Mouse (Mus musculus): ENCODE measurements at regions not wholly inside any gene's neighbourhood (a gene's known extent, or its start where the extent isn't known, plus 50 kb on each side); places are given as distances from the start of the nearest gene placed in this dataset.
"Not testable (repeated sequence)": the region's sequence is repeated elsewhere in the genome, so short reads cannot be mapped to it uniquely, and the experiment has no call there.

GRCm38 (mm10) chr14:53033221-53033620 is 537.7 kb upstream of the Olfr1507 start:
- dilution Hi-C loops (cut with MboI; ENCODE audit: extremely low pct_ligation_motif_present, extremely low pct_unique_long_range_greater_than_20kb, low sequenced_read_pairs); H3K36me3 ChIP-seq (replicated peaks in 1 of 2; ENCODE audit: control insufficient read depth in 1 of 2, insufficient read depth in 1 of 2, low read length in 1 of 2): not testable (repeated sequence)

GRCm38 (mm10) chr14:53032498-53032897 is 536.9 kb upstream of the Olfr1507 start:
- in situ Hi-C loops (cut with MboI; ENCODE audit: low pct_ligation_motif_present, low pct_unique_long_range_greater_than_20kb, low sequenced_read_pairs); dilution Hi-C loops (cut with MboI; ENCODE audit: extremely low pct_ligation_motif_present, extremely low pct_unique_long_range_greater_than_20kb, low sequenced_read_pairs); DNase-seq (ENCODE audit: extremely low read depth); H3K36me3 ChIP-seq (replicated peaks in 1 of 2; ENCODE audit: control insufficient read depth in 1 of 2, insufficient read depth in 1 of 2, low read length in 1 of 2); H3K4me3 ChIP-seq (replicated peaks in 1 of 3; ENCODE audit: low read depth in 2 of 3, low read length in 2 of 3, poor library complexity in 1 of 3); H3K4me2 ChIP-seq (ENCODE audit: insufficient read depth, low read depth, poor library complexity, severe bottlenecking); H3K9me3 ChIP-seq (replicated peaks; ENCODE audit: low read length); H3K4me1 ChIP-seq (ENCODE audit: control insufficient read depth in 1 of 2, insufficient read depth in 2 of 2); H3K79me2 ChIP-seq (replicated peaks; ENCODE audit: control insufficient read depth, extremely low read depth, insufficient read depth, poor library complexity, severe bottlenecking); H3K27me3 ChIP-seq (replicated peaks); H3K9ac ChIP-seq (ENCODE audit: insufficient read depth, low read depth); H3K27ac ChIP-seq (ENCODE audit: insufficient read depth, low read depth): not testable (repeated sequence)

More at GRCm38 (mm10) chr14:53033221-53033620, 537.7 kb upstream of the Olfr1507 start:
- H3K4me3 ChIP-seq (replicated peaks in 1 of 3; ENCODE audit: low read depth in 2 of 3, low read length in 2 of 3, poor library complexity in 1 of 3); H3K79me2 ChIP-seq (replicated peaks; ENCODE audit: control insufficient read depth, extremely low read depth, insufficient read depth, poor library complexity, severe bottlenecking); H3K4me1 ChIP-seq (ENCODE audit: control insufficient read depth in 1 of 2, insufficient read depth in 2 of 2); H3K27me3 ChIP-seq (replicated peaks); H3K4me2 ChIP-seq (ENCODE audit: insufficient read depth, low read depth, poor library complexity, severe bottlenecking); DNase-seq (ENCODE audit: extremely low read depth); H3K9ac ChIP-seq (ENCODE audit: insufficient read depth, low read depth); in situ Hi-C loops (cut with MboI; ENCODE audit: low pct_ligation_motif_present, low pct_unique_long_range_greater_than_20kb, low sequenced_read_pairs); H3K9me3 ChIP-seq (replicated peaks; ENCODE audit: low read length); H3K27ac ChIP-seq (ENCODE audit: insufficient read depth, low read depth): not testable (repeated sequence)

GRCm38 (mm10) chr14:53030227-53030626 is 534.7 kb upstream of the Olfr1507 start:
- H3K4me1 ChIP-seq (ENCODE audit: control insufficient read depth in 1 of 2, insufficient read depth in 2 of 2); DNase-seq (ENCODE audit: extremely low read depth); in situ Hi-C loops (cut with MboI; ENCODE audit: low pct_ligation_motif_present, low pct_unique_long_range_greater_than_20kb, low sequenced_read_pairs); H3K27me3 ChIP-seq (replicated peaks); dilution Hi-C loops (cut with MboI; ENCODE audit: extremely low pct_ligation_motif_present, extremely low pct_unique_long_range_greater_than_20kb, low sequenced_read_pairs); H3K9ac ChIP-seq (ENCODE audit: insufficient read depth, low read depth); H3K4me2 ChIP-seq (ENCODE audit: insufficient read depth, low read depth, poor library complexity, severe bottlenecking); H3K79me2 ChIP-seq (replicated peaks; ENCODE audit: control insufficient read depth, extremely low read depth, insufficient read depth, poor library complexity, severe bottlenecking); H3K27ac ChIP-seq (ENCODE audit: insufficient read depth, low read depth); H3K4me3 ChIP-seq (replicated peaks in 1 of 3; ENCODE audit: low read depth in 2 of 3, low read length in 2 of 3, poor library complexity in 1 of 3); H3K9me3 ChIP-seq (replicated peaks; ENCODE audit: low read length); H3K36me3 ChIP-seq (replicated peaks in 1 of 2; ENCODE audit: control insufficient read depth in 1 of 2, insufficient read depth in 1 of 2, low read length in 1 of 2): not testable (repeated sequence)

- DNase-seq (ENCODE audit: extremely low read depth); H3K27ac ChIP-seq (ENCODE audit: insufficient read depth, low read depth); H3K9ac ChIP-seq (ENCODE audit: insufficient read depth, low read depth); in situ Hi-C loops (cut with MboI; ENCODE audit: low pct_ligation_motif_present, low pct_unique_long_range_greater_than_20kb, low sequenced_read_pairs); H3K36me3 ChIP-seq (replicated peaks in 1 of 2; ENCODE audit: control insufficient read depth in 1 of 2, insufficient read depth in 1 of 2, low read length in 1 of 2); H3K9me3 ChIP-seq (replicated peaks; ENCODE audit: low read length); H3K4me3 ChIP-seq (replicated peaks in 1 of 3; ENCODE audit: low read depth in 2 of 3, low read length in 2 of 3, poor library complexity in 1 of 3); H3K4me1 ChIP-seq (ENCODE audit: control insufficient read depth in 1 of 2, insufficient read depth in 2 of 2); H3K27me3 ChIP-seq (replicated peaks); dilution Hi-C loops (cut with MboI; ENCODE audit: extremely low pct_ligation_motif_present, extremely low pct_unique_long_range_greater_than_20kb, low sequenced_read_pairs); H3K79me2 ChIP-seq (replicated peaks; ENCODE audit: control insufficient read depth, extremely low read depth, insufficient read depth, poor library complexity, severe bottlenecking); H3K4me2 ChIP-seq (ENCODE audit: insufficient read depth, low read depth, poor library complexity, severe bottlenecking): not testable (repeated sequence)
Observed at GRCm38 (mm10) chr14:53026958-53027357, 531.4 kb upstream of the Olfr1507 start.

GRCm38 (mm10) chr14:53020152-53020551 is 524.6 kb upstream of the Olfr1507 start:
- in situ Hi-C loops (cut with MboI; ENCODE audit: low pct_ligation_motif_present, low pct_unique_long_range_greater_than_20kb, low sequenced_read_pairs); H3K9ac ChIP-seq (ENCODE audit: insufficient read depth, low read depth); H3K9me3 ChIP-seq (replicated peaks; ENCODE audit: low read length); H3K79me2 ChIP-seq (replicated peaks; ENCODE audit: control insufficient read depth, extremely low read depth, insufficient read depth, poor library complexity, severe bottlenecking); dilution Hi-C loops (cut with MboI; ENCODE audit: extremely low pct_ligation_motif_present, extremely low pct_unique_long_range_greater_than_20kb, low sequenced_read_pairs); H3K4me2 ChIP-seq (ENCODE audit: insufficient read depth, low read depth, poor library complexity, severe bottlenecking); H3K4me3 ChIP-seq (replicated peaks in 1 of 3; ENCODE audit: low read depth in 2 of 3, low read length in 2 of 3, poor library complexity in 1 of 3); H3K27ac ChIP-seq (ENCODE audit: insufficient read depth, low read depth); H3K4me1 ChIP-seq (ENCODE audit: control insufficient read depth in 1 of 2, insufficient read depth in 2 of 2); H3K36me3 ChIP-seq (replicated peaks in 1 of 2; ENCODE audit: control insufficient read depth in 1 of 2, insufficient read depth in 1 of 2, low read length in 1 of 2); H3K27me3 ChIP-seq (replicated peaks); DNase-seq (ENCODE audit: extremely low read depth): not testable (repeated sequence)

- H3K27ac ChIP-seq (ENCODE audit: insufficient read depth, low read depth); in situ Hi-C loops (cut with MboI; ENCODE audit: low pct_ligation_motif_present, low pct_unique_long_range_greater_than_20kb, low sequenced_read_pairs); H3K9ac ChIP-seq (ENCODE audit: insufficient read depth, low read depth); H3K4me2 ChIP-seq (ENCODE audit: insufficient read depth, low read depth, poor library complexity, severe bottlenecking); H3K36me3 ChIP-seq (replicated peaks in 1 of 2; ENCODE audit: control insufficient read depth in 1 of 2, insufficient read depth in 1 of 2, low read length in 1 of 2); dilution Hi-C loops (cut with MboI; ENCODE audit: extremely low pct_ligation_motif_present, extremely low pct_unique_long_range_greater_than_20kb, low sequenced_read_pairs); H3K4me1 ChIP-seq (ENCODE audit: control insufficient read depth in 1 of 2, insufficient read depth in 2 of 2); H3K79me2 ChIP-seq (replicated peaks; ENCODE audit: control insufficient read depth, extremely low read depth, insufficient read depth, poor library complexity, severe bottlenecking); H3K4me3 ChIP-seq (replicated peaks in 1 of 3; ENCODE audit: low read depth in 2 of 3, low read length in 2 of 3, poor library complexity in 1 of 3); H3K27me3 ChIP-seq (replicated peaks); H3K9me3 ChIP-seq (replicated peaks; ENCODE audit: low read length); DNase-seq (ENCODE audit: extremely low read depth): not testable (repeated sequence)
Observed at GRCm38 (mm10) chr14:53007741-53008140, 512.2 kb upstream of the Olfr1507 start.
